Mouse (Mus musculus): ENCODE data around the gene Psmb10. TPM values are rescaled to one million over a fixed set of nuclear protein-coding genes. Genes with fewer than 3 reads are reported as not detected.

The Psmb10 gene
- total RNA-seq, 2 experiments from 2014 or later = 76.8 to 84.8 TPM

- DNase-seq (ENCODE audit: low spot score in 2 of 2) = no peak
Measured at GRCm38 (mm10) chr8:105942026-105942425, 3.8 kb upstream of the Psmb10 start.

GRCm38 (mm10) chr8:105937496-105938305, 543 bp downstream of the Psmb10 start:
- no peak for DNase-seq (ENCODE audit: low spot score in 2 of 2)

DNA sequence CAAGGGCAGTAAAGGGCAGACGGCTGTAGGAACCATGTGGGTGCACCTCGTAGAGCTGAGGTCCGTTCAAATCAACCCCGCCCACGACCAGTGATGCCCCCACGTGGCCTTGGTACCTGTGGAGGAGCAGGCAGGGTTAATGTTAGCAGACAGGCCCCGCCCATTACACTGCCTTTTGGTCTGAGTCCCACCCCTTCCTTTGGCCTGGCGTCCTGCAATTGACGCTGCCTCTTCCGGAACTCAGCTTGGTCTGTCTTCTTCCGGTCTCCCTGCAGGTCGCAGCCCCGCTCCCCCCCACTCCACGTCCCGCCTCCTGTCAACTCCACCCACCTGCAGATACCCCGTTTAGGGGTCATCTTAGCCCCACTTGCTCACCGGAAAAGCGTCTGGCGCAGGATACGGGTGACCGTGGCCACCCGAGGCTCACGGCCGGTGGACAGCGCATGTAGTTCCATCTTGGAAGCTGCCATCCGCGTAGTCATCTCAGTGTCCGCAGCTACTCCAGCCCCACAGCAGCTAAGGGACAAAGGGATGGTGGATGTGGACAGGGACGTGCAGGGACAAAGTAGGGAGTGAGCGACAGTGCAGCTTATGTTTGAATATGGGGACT, 1.3 kb downstream of the Psmb10 start:
- DNase-seq (ENCODE audit: low spot score in 2 of 2) = peak; percentile 64 to 74

- DNase-seq (ENCODE audit: low spot score in 2 of 2) = no peak
Measured at GRCm38 (mm10) chr8:105935863-105936603, 2.2 kb downstream of the Psmb10 start.

DNA sequence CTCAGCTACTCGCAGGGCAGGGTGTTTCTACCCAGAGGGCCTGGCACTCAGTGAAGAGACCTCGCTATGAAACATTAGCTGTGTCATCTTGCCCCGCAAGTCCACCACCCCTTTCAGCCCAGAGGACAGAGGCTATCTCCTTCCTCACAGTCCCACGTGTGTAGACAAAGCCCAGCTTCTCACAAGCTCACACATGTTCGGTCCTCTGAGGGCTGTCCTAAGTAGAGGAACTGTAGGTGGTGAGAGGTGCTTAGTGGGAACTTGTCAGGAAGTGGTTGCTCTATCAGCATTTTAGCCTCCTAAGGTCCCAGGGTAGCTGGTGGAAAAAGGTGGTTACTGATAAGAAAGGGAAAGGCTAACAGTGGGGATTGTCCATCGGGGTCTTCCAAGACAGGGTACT, 3.1 kb downstream of the Psmb10 start:
- no peak for DNase-seq (ENCODE audit: low spot score in 2 of 2)

- no peak for DNase-seq (ENCODE audit: low spot score in 2 of 2)
Measured at GRCm38 (mm10) chr8:105933762-105934161, 4.5 kb downstream of the Psmb10 start, which contains the start of gene Ctrl. Gene Ctrl, minus strand, starts transcription at chr8:105933862.

GRCm38 (mm10) chr8:105932525-105932924, 5.7 kb downstream of the Psmb10 start:
- DNase-seq (ENCODE audit: low spot score in 2 of 2) = no peak

- DNase-seq (ENCODE audit: low spot score in 2 of 2) = no peak
Measured at GRCm38 (mm10) chr8:105931271-105931670, 7.0 kb downstream of the Psmb10 start.

GRCm38 (mm10) chr8:105930602-105931001, 7.6 kb downstream of the Psmb10 start:
- peak; percentile 76 to 86 for DNase-seq (ENCODE audit: low spot score in 2 of 2)

GRCm38 (mm10) chr8:105925123-105925522, 13.1 kb downstream of the Psmb10 start:
- no peak for DNase-seq (ENCODE audit: low spot score in 2 of 2)

- DNase-seq (ENCODE audit: low spot score in 2 of 2) = no peak
Measured at GRCm38 (mm10) chr8:105919390-105919789, 18.9 kb downstream of the Psmb10 start.

- no peak for DNase-seq (ENCODE audit: low spot score in 2 of 2)
Measured at GRCm38 (mm10) chr8:105900941-105901616, 37.2 kb downstream of the Psmb10 start.

DNA sequence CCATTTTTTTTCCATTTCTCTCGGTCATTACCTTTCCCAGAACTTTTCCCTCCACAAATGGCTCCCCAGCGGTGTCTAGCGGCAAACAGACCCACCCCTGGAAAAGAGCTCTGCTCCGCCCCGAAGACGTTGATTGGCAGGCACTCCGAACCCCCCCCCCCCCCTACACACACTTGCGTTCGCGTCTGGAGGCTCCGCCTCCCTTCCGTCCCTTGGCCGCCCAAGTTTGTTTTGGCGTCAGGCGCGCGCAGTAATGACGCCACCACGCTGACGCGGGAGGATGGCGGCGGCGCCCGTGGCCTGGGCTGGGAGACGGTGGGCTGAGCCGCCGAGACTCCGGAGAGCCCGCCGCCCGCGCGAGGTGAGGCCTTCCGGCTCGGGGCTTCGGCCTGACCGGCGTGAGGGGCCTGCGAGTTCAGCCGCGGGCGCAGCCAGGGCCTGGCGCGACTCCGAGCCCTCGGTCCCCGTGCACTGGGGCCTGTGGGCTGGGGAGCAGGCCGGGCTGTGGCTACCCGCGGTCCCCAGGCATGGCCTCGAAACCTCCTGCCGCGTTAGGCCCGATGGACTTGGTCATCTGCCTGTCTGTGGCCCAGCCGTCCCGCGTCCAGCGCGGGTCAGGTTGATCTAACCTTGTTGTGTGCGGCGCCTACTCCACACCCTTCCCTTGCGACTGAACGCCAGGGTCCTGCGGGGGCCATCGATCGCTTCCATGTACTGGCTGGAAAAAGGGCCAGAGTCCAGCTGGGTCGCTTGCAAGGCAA, 37.9 kb downstream of the Psmb10 start, which contains the start of gene Pskh1:
Pskh1 (plus strand) TSS at position 262 of the 761 bp plus-strand sequence.
- peak; percentile 82 to 86 for DNase-seq (ENCODE audit: low spot score in 2 of 2)

- DNase-seq (ENCODE audit: low spot score in 2 of 2) = no peak
Measured at GRCm38 (mm10) chr8:105897801-105898480, 40.3 kb downstream of the Psmb10 start.

- DNase-seq (ENCODE audit: low spot score in 2 of 2) = peak; percentile 22 to 53
Measured at GRCm38 (mm10) chr8:105893339-105893738, 44.9 kb downstream of the Psmb10 start, which contains the start of gene Nrn1l. Gene Nrn1l, plus strand, starts transcription at chr8:105893567.

- DNase-seq (ENCODE audit: low spot score in 2 of 2) = no peak
Measured at GRCm38 (mm10) chr8:105892432-105892831, 45.8 kb downstream of the Psmb10 start.

DNA sequence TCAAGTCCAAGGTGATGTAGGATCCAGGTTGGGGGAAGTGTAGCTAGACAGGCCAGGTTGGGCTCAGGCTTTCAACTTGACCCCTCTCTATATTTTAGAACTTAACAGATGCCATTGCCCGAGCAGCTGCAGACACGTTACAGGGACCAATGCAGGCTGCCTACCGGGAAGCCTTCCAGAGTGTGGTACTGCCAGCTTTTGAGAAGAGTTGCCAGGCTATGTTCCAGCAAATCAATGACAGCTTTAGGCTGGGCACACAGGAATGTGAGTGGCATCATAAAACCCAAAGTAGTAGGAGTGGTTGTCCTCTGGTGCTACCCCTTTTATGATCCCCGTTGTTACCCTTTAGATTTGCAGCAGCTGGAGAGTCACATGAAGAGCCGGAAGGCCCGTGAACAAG, 47.4 kb downstream of the Psmb10 start:
- DNase-seq (ENCODE audit: low spot score in 2 of 2) = no peak

DNA sequence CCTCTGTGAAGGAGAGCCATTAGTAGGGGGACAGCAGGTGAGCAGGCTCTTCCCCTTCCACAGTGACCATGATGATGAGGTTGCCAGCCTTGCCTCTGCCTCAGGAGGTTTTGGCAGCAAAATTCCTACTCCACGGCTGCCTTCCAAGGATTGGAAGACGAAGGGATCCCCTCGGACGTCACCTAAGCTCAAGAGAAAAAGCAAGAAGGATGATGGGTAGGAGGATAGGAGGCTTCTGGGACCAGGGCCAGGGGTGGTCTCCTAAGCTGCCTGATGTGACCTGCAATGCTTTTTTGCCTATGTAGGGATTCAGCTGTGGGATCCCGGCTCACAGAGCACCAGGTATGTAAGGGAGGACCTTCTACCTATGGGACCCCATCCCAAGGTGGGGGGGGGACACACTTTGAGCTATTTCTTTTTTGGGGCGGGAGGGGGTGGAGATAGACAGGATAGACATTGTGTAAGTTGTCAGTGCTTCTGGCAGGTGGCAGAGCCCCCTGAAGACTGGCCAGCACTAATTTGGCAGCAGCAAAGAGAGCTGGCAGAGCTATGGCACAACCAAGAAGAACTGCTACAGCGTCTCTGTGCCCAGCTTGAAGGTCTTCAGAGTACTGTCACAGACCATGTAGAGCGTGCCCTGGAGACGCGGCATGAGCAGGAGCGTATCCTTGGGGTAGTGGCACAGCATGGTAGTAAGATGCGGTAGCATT, 48.3 kb downstream of the Psmb10 start:
- DNase-seq (ENCODE audit: low spot score in 2 of 2) = no peak
